Mouse (Mus musculus) limb, embryonic 15.5 days (tissue): ENCODE results near the gene Hmgcs1. TPM values are rescaled to one million over a fixed set of nuclear protein-coding genes. Genes with fewer than 3 reads are reported as not detected.

Experiments
- polyA plus RNA-seq: library from polyadenylated mRNA; unstranded; fragments of >200 nt; fragmentation: Nextera tagmentation; extraction: Ambion mirVana; gene quantifications from 2 replicates; pipeline ENCODE4 v1.2.1, GENCODE M21; 2015

Gene Hmgcs1
- polyA plus RNA-seq, 1 experiment from 2014 or later, result 139 TPM

Other genes with a start within 250 kb of the Hmgcs1 start
- 57.9 and 59.4 TPM in 2 replicates for gene 4833420G17Rik, start 227.6 kb upstream of the Hmgcs1 start, polyA plus RNA-seq
- 1.2 and 1.4 TPM in 2 replicates for gene Tmem267, start 202.3 kb upstream of the Hmgcs1 start, polyA plus RNA-seq
- 0.93 and 1.1 TPM in 2 replicates for gene 3110070M22Rik, start 202.0 kb upstream of the Hmgcs1 start, polyA plus RNA-seq
- gene Ccl28, start 66.6 kb upstream of the Hmgcs1 start, polyA plus RNA-seq, result 0.12 TPM in 1 of 2 replicates, not detected in the other
- gene Nim1k, start 65.5 kb downstream of the Hmgcs1 start, polyA plus RNA-seq, result 2.6 and 2.7 TPM in 2 replicates
- 29.2 and 32.2 TPM in 2 replicates for gene Zfp131, start 100.5 kb downstream of the Hmgcs1 start, polyA plus RNA-seq
- not detected in 2 replicates for gene AF067063, start 139.8 kb downstream of the Hmgcs1 start, polyA plus RNA-seq
- gene D13Ertd608e, start 145.6 kb downstream of the Hmgcs1 start, polyA plus RNA-seq, result not detected in 2 replicates
- not detected in 2 replicates for gene Tcstv1, start 204.4 kb downstream of the Hmgcs1 start, polyA plus RNA-seq
- gene Gm21761, start 238.9 kb downstream of the Hmgcs1 start, polyA plus RNA-seq, result not detected in 2 replicates